Mouse (Mus musculus) MEL (cell line): ENCODE data around the gene Kif26b. TPM values are rescaled to one million over a fixed set of nuclear protein-coding genes. Genes with fewer than 3 reads are reported as not detected.

Experiments used
- DNase-seq: peaks from one replicate; pipeline ENCODE4 v3.0.0; 2011; ENCODE audit warnings: low read depth, low spot score
- H3K27ac ChIP-seq: 2 replicates; pipeline ENCODE4 v1.5.1; 2012; ENCODE audit warnings: low read depth, mild to moderate bottlenecking, control low read depth, low read length, moderate library complexity; ENCODE audit not compliant: control insufficient read depth
- H3K27me3 ChIP-seq, 2 experiments: fragments of 150-350 bp in 1 of 2; sonication (generic) in 1 of 2; 2 replicates each; pipeline ENCODE4 v1.6.1; 2012; ENCODE audit warnings: low read length in 2 of 2, mild to moderate bottlenecking in 2 of 2, improper control_type of control experiment in 1 of 2, moderate library complexity in 1 of 2; ENCODE audit not compliant: insufficient read depth in 2 of 2, control insufficient read depth in 1 of 2
- H3K36me3 ChIP-seq, 2 experiments: 2 replicates each; pipeline ENCODE4 v1.6.1; 2012 to 2014; ENCODE audit warnings: low read length in 2 of 2, improper control_type of control experiment in 1 of 2, inconsistent platforms in 1 of 2, mild to moderate bottlenecking in 1 of 2; ENCODE audit not compliant: insufficient read depth in 2 of 2, control insufficient read depth in 1 of 2
- H3K4me1 ChIP-seq, 2 experiments: fragments of 150-350 bp in 1 of 2; sonication (generic) in 1 of 2; 2 replicates each; pipeline ENCODE4 v1.6.1; 2012; ENCODE audit warnings: low read length in 2 of 2, improper control_type of control experiment in 1 of 2, mild to moderate bottlenecking in 1 of 2; ENCODE audit not compliant: insufficient read depth in 2 of 2, control insufficient read depth in 1 of 2
- H3K4me3 ChIP-seq, 2 experiments: fragments of 150-350 bp in 1 of 2; sonication (generic) in 1 of 2; 2 replicates each; pipeline ENCODE4 v1.5.1; 2012; ENCODE audit warnings: low read depth in 2 of 2, low read length in 2 of 2, mild to moderate bottlenecking in 2 of 2, moderate library complexity in 2 of 2, control low read depth in 1 of 2, improper control_type of control experiment in 1 of 2; ENCODE audit not compliant: control insufficient read depth in 1 of 2, insufficient read depth in 1 of 2
- H3K79me2 ChIP-seq: 2 replicates; pipeline ENCODE4 v1.6.1; 2012; ENCODE audit warnings: mild to moderate bottlenecking, low read length, moderate library complexity; ENCODE audit not compliant: control insufficient read depth, poor library complexity, insufficient read depth
- H3K9ac ChIP-seq: 2 replicates; pipeline ENCODE4 v1.6.1; 2012; ENCODE audit warnings: low read depth, mild to moderate bottlenecking, control low read depth, low read length, moderate library complexity; ENCODE audit not compliant: control insufficient read depth, poor library complexity, severe bottlenecking
- H3K9me3 ChIP-seq: fragments of 150-350 bp; sonication (generic); replicated peaks from 2 replicates; pipeline ENCODE4 v1.6.1; 2012; ENCODE audit warnings: mild to moderate bottlenecking, low read length, improper control_type of control experiment, moderate library complexity; ENCODE audit not compliant: insufficient read depth
- CHD2 ChIP-seq: IDR thresholded peaks from 2 replicates; pipeline ENCODE4 v1.6.1; 2011; ENCODE audit warnings: low read length, improper control_type of control experiment
- E2F4 ChIP-seq: IDR thresholded peaks from 2 replicates; pipeline ENCODE4 v1.6.1; 2011; ENCODE audit warnings: low read depth, low read length, improper control_type of control experiment, borderline replicate concordance
- EP300 ChIP-seq, 2 experiments: IDR thresholded peaks; 2 replicates each; pipeline ENCODE4 v1.6.1; 2011; ENCODE audit warnings: improper control_type of control experiment in 2 of 2, low read length in 2 of 2, low read depth in 1 of 2, mild to moderate bottlenecking in 1 of 2
- GABPA ChIP-seq: IDR thresholded peaks from 2 replicates; pipeline ENCODE4 v1.6.1; 2012; ENCODE audit warnings: low read depth, mild to moderate bottlenecking, inconsistent platforms, low read length, improper control_type of control experiment, moderate library complexity
- GATA1 ChIP-seq: IDR thresholded peaks from 2 replicates; pipeline ENCODE4 v1.6.1; 2011; ENCODE audit warnings: low read depth, low read length, improper control_type of control experiment
- HCFC1 ChIP-seq: IDR thresholded peaks from 2 replicates; pipeline ENCODE4 v1.6.1; 2012; ENCODE audit warnings: low read depth, mild to moderate bottlenecking, inconsistent platforms, low read length, improper control_type of control experiment, moderate library complexity
- JUND ChIP-seq: IDR thresholded peaks from 2 replicates; pipeline ENCODE4 v1.6.1; 2011; ENCODE audit warnings: low read depth, mild to moderate bottlenecking, improper control_type of control experiment, low read length
- KAT2A ChIP-seq: conservative IDR thresholded peaks from 2 replicates; pipeline ENCODE4 v1.6.1; 2012; ENCODE audit warnings: low read depth, low read length, improper control_type of control experiment, inconsistent platforms
- MAX ChIP-seq: IDR thresholded peaks from 2 replicates; pipeline ENCODE4 v1.6.1; 2011; ENCODE audit warnings: low read length, improper control_type of control experiment
- MAZ ChIP-seq: IDR thresholded peaks from 2 replicates; pipeline ENCODE4 v1.6.1; 2012; ENCODE audit warnings: low read depth, mild to moderate bottlenecking, inconsistent platforms, low read length, improper control_type of control experiment
- MYB ChIP-seq: IDR thresholded peaks from 2 replicates; pipeline ENCODE4 v1.6.1; 2011; ENCODE audit warnings: mild to moderate bottlenecking, low read depth, low read length, improper control_type of control experiment
- MYC ChIP-seq: IDR thresholded peaks from 2 replicates; pipeline ENCODE4 v1.6.1; 2011; ENCODE audit warnings: low read depth, mild to moderate bottlenecking, low read length, improper control_type of control experiment, moderate library complexity
- POLR2A ChIP-seq, 2 experiments: IDR thresholded peaks; 2 replicates each; pipeline ENCODE4 v1.6.1; 2011 to 2012; ENCODE audit warnings: low read length in 2 of 2, mild to moderate bottlenecking in 2 of 2, control low read depth in 1 of 2, improper control_type of control experiment in 1 of 2, low read depth in 1 of 2, moderate library complexity in 1 of 2; ENCODE audit not compliant: control insufficient read depth in 1 of 2, insufficient read depth in 1 of 2, poor library complexity in 1 of 2
- POLR2AphosphoS5 ChIP-seq: IDR thresholded peaks from 2 replicates; pipeline ENCODE4 v1.6.1; 2012; ENCODE audit warnings: low read depth, borderline replicate concordance, mild to moderate bottlenecking, inconsistent platforms, low read length, moderate library complexity, mixed read lengths
- SMC3 ChIP-seq: IDR thresholded peaks from 2 replicates; pipeline ENCODE4 v1.6.1; 2011; ENCODE audit warnings: low read depth, low read length, improper control_type of control experiment
- TAL1 ChIP-seq: IDR thresholded peaks from 2 replicates; pipeline ENCODE4 v1.6.1; 2012; ENCODE audit warnings: mild to moderate bottlenecking, inconsistent platforms, low read length, moderate library complexity, mixed read lengths
- UBTF ChIP-seq: IDR thresholded peaks from 2 replicates; pipeline ENCODE4 v1.6.1; 2012; ENCODE audit warnings: low read depth, mild to moderate bottlenecking, inconsistent platforms, low read length, improper control_type of control experiment, moderate library complexity, borderline replicate concordance; ENCODE audit not compliant: insufficient read depth
- USF2 ChIP-seq, 2 experiments: IDR thresholded peaks; 2 replicates each; pipeline ENCODE4 v1.6.1; 2011 to 2012; ENCODE audit warnings: improper control_type of control experiment in 2 of 2, low read length in 2 of 2, borderline replicate concordance in 1 of 2, inconsistent platforms in 1 of 2, low read depth in 1 of 2, mild to moderate bottlenecking in 1 of 2; ENCODE audit not compliant: insufficient read depth in 1 of 2
- ZC3H11A ChIP-seq: IDR thresholded peaks from 2 replicates; pipeline ENCODE4 v1.6.1; 2012; ENCODE audit warnings: low read depth, mild to moderate bottlenecking, inconsistent platforms, low read length, improper control_type of control experiment
- ZNF384 ChIP-seq: IDR thresholded peaks from 2 replicates; pipeline ENCODE4 v1.6.1; 2012; ENCODE audit warnings: low read depth, mild to moderate bottlenecking, inconsistent platforms, low read length, improper control_type of control experiment
- polyA plus RNA-seq, 2 experiments: library from polyadenylated mRNA; stranded (reverse) in 1 of 2; unstranded in 1 of 2; fragments of >175 nt in 1 of 2; fragments of >200 nt in 1 of 2; gene quantifications; 2 replicates each; pipeline versions ENCODE4 v1.2.1 to v1.2.4; 2012; ENCODE audit warnings: low replicate concordance in 2 of 2, low read depth in 1 of 2; ENCODE audit not compliant: insufficient read length in 2 of 2, insufficient read depth in 1 of 2, missing spikeins in 1 of 2
- total RNA-seq: library from RNA; depleted of rRNA; stranded (reverse); fragments of 300-350 nt; gene quantifications from 2 replicates; pipeline ENCODE4 v1.2.3, GENCODE M21; 2012

Kif26b gene
- total and polyA plus RNA-seq, 3 experiments: 0.08 to 0.50 TPM; not detected in 1

DNA sequence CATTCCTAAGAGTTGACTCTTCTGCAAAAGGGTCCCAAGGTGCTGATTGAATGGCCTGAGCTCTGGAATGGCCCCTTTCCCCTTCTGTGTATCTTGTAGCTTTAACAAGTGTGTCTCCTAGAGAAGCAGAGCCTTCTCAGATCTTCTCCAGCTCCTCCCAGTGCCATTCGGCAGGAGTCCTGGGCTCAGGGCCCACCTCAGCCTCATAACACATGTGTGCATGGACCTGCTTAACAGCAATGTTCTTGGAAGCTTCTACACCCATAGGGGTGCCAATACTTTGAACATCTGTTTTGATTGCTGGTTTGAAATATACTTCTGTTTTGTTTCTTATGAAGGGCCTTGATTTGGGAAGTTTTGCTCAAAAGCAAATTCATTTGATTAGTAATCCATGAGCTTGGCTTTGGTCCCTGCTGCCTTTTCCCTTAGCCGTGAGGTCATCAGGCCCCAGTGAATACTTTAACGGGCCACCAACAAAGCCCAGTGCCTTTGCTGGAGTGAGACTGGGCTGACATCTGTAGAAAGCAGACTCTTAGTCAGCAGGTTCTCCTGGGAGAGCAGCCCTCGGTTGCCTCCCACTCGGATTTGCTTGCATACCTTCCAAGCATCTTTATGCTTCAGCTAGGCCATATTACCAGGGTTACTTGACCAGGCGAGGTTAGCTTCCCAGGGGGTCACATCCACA is 405.2 kb downstream of the Kif26b start:
- H3K27ac ChIP-seq: no peak overlapping the region
- no peaks in the 10 kb centered on the region for H3K36me3 ChIP-seq
- no peaks in the 10 kb centered on the region for H3K79me2 ChIP-seq
- TF ChIP-seq JUND: no peak
- no peak for TF ChIP-seq CHD2
- TF ChIP-seq POLR2AphosphoS5: no peak
- no peak for TF ChIP-seq MYC
- H3K27me3 ChIP-seq: 0 out of 4 replicates have a peak, but pooled peaks cover 0 to 2% of the 10 kb centered on the region in 2 experiments
- DNase-seq: no peak
- H3K4me3 ChIP-seq: no peak overlapping the region
- H3K9me3 ChIP-seq: no peaks in the 10 kb centered on the region
- no peaks in the 10 kb centered on the region for H3K4me1 ChIP-seq
- no peak overlapping the region for H3K9ac ChIP-seq

DNA sequence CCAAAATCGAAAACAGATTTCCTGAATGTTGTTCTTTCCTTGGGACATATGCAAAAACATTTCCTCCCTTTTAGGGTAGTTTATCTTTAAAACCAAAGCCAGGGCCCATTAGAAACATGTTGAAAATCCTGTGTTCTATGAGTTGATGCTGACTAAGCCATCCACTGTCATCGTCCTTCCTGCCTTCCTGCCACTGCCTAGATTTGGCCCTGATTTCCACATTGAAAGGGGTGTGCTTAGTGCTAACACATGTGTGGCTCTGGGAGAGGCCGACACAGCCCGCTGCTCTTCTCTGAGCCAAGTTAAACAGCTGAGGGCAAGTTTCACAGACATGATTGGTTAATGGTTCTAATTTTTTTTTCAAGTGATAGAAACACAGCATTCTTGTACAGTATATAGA is 407.5 kb downstream of the Kif26b start:
- H3K79me2 ChIP-seq: no peaks in the 10 kb centered on the region
- H3K9ac ChIP-seq: no peak overlapping the region
- H3K4me3 ChIP-seq: no peak overlapping the region
- TF ChIP-seq TAL1 (no peak), ZNF384 (no peak), GATA1 (no peak), SMC3 (no peak), MAZ (no peak), HCFC1 (no peak), POLR2AphosphoS5 (no peak), E2F4 (no peak), USF2 (IDR thresholded peaks at IDR 0.05; ENCODE audit: borderline replicate concordance in 1 of 2, insufficient read depth in 1 of 2, low read depth in 1 of 2, low read length in 2 of 2) (no peak), MAX (no peak), KAT2A (no peak), EP300 (IDR thresholded peaks at IDR 0.05; ENCODE audit: low read depth in 1 of 2, low read length in 2 of 2) (no peak), ZC3H11A (no peak), MYB (no peak), POLR2A (IDR thresholded peaks at IDR 0.05; ENCODE audit: control insufficient read depth in 1 of 2, insufficient read depth in 1 of 2, low read depth in 1 of 2, low read length in 2 of 2, poor library complexity in 1 of 2) (no peak), GABPA (no peak), UBTF (no peak)
- DNase-seq: no peak
- H3K36me3 ChIP-seq: no peaks in the 10 kb centered on the region
- H3K27ac ChIP-seq: no peak overlapping the region
- no peaks in the 10 kb centered on the region for H3K9me3 ChIP-seq
- 0 out of 4 replicates have a peak, but pooled peaks cover 0 to 2% of the 10 kb centered on the region in 2 experiments for H3K27me3 ChIP-seq
- H3K4me1 ChIP-seq: no peaks in the 10 kb centered on the region
